Mouse (Mus musculus) embryo, embryonic 9.5 days (tissue): ENCODE results near the gene Mfap3l.
"Not testable (repeated sequence)": the region's sequence is repeated elsewhere in the genome, so short reads cannot be mapped to it uniquely, and the experiment has no call there.

Experiments
- DNase-seq: peaks from one replicate; pipeline ENCODE4 v3.0.0-alpha.2; 2017; ENCODE audit errors: extremely low spot score

The Mfap3l gene

DNA sequence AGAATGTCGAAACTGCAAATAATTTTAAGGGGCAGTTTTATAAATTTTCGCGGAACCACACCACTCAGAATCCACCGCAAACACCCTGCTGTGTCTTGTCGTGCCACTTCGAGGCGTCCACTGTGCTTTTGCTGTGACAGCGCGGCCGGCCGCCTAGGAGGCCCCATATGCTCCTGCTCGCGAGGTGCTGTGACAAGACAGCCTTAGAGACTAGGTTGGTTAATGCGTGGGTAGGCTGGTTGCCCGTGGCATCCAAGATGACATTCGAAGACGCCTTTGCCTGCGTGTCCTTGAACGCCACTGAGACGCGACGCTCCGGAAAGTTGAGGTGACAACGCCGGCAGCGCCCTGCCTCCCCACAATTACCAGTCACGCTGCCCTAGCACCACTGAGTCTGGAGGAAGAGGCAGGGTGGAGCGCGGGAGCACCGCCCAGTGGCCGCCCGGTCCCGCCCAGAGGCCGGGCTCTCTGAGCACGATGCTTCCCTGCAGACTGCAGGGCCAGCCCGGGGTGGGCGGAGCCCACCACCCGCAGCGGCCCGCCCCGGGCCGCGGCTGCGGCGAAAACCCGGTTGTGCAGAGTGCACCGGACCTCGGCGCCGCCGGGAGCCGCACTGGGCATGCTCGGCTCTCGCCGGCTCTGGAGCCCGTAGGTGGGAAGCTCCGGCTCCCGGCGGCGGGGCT is at the start of gene Mfap3l:
TSS of gene Mfap3l (plus strand) at position 578 of the 683 bp plus-strand sequence.
- DNase-seq, result peak; percentile 91

DNA sequence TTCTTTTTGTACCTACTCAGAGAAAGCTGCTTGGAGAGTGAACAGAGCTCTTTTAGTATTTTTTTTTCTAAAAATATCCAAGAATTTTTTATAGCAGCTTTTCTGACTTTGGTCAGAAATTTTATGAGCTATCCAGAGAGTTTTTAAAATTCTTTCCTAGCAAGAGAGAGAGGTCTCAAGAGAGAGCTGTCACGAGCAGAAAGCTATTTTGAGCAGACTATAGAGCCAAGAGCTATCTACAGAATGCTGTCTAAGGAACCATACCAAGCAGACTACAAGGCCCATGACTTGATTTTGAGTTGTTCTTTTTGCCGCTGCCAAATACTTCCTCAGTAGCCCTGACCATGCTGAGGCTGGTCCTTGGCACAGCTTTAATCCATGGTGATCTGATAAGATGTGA is 49.3 kb upstream of the Mfap3l start:
- DNase-seq, result no peak

DNA sequence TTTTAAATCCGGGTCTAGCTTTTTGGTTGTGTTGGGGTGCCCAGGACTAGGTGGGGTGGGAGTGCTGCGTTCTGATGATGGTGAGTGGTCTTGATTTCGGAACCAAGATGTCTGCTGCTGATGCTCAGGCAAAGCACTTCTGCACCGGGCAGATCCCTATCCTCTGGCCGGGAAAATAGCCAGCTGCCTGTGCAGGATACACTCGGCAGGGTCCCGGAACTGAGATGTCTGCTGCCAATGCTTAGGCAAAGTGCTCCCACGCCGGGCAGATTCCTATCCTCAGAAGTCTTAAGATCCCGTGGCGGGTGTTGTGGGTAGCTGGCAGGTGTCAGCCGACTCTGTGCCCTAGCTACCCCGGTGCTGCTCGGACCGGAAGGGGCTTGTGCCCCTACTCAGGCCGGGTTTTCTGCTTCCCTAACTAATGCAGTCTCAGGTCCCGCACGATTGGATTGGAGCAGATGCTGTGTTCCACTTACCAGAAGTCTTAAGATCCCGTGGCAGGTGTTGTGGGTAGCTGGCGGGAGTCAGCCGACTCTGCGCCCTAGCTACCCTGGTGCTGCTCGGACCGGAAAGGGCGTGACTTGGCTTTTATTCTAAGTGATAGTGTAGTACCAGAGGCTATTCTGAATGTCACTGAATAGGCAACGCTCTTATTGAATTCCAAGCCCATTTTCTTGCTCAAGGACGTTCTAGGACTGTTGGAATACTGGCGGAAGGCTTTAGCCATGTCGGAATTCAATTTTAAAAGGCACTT is 41.1 kb upstream of the Mfap3l start:
- DNase-seq, result not testable (repeated sequence)

- peak; percentile 6 for DNase-seq
These were observed 37.9 kb upstream of the Mfap3l start for GRCm38 (mm10) chr8:60594761-60595160.

- no peak for DNase-seq
These were observed 21.0 kb upstream of the Mfap3l start for GRCm38 (mm10) chr8:60611580-60612111.

GRCm38 (mm10) chr8:60616928-60617327 is 15.7 kb upstream of the Mfap3l start:
- DNase-seq, result peak; percentile 29

- no peak for DNase-seq
These were observed 11.1 kb upstream of the Mfap3l start for GRCm38 (mm10) chr8:60621561-60621960.

GRCm38 (mm10) chr8:60622056-60622455 is 10.6 kb upstream of the Mfap3l start:
- DNase-seq, result no peak

- no peak for DNase-seq
These were observed 9.2 kb upstream of the Mfap3l start for GRCm38 (mm10) chr8:60623438-60623837.

- DNase-seq, result no peak
These were observed 7.9 kb upstream of the Mfap3l start for GRCm38 (mm10) chr8:60624722-60625121.

DNA sequence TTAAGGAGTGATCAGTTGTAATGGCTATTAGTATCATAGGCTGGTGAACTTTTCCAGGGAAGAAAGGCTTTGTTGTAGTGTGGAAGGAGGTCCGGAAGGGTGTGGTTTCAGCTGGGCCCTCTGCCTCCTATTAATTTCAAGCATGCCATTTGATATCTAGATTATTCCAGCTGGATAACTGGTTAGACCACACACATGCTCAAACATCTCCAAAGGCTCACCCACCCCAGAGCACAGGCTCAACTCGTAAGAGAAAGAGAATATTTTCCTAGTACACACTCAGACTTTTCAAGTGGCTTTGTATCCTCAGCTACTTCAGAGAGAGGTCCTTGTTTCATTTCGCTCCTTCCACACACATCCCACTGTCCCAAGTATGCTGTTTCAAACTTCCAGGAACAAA is 4.7 kb upstream of the Mfap3l start:
- DNase-seq, result no peak

- DNase-seq, result no peak
These were observed 3.6 kb upstream of the Mfap3l start for GRCm38 (mm10) chr8:60629059-60629458.

GRCm38 (mm10) chr8:60631504-60631934 is 1.1 kb upstream of the Mfap3l start:
- peak; percentile 74 for DNase-seq

DNA sequence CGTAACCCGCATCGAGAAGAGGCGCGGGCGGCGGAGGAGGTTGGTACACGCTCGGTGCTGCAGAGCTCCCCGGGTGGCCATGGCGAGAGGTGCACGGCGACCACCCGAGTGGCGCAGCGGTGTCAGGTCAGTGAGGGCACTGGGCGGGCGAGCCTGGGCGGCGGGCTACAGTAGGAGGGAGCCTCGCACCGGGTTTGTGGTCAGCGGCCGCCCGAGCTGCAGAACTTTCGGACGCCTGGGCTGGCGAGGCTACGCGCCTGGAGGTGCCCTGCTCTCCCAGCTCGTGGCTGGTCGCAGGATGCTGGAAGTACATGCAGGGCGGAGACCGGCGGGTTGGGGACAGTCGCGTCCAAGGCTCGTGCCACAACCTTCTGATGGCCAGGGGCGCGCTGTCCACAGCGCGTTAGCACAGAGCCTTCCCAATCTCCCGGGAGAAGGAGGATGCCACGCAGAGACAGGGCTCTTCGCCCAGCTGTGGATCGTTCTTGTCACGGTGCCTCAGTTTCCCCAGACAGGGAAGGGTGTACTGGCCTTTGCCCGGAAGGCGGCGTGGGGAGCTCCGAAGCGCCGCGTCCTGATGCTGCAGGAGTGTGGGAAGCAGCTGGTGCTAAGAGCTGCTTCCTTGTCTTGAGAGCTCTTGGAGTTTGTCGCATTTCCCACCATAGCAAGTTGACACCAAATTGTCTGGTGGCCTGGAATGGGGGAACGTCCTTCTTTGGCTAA is 467 bp downstream of the Mfap3l start:
- no peak for DNase-seq

DNA sequence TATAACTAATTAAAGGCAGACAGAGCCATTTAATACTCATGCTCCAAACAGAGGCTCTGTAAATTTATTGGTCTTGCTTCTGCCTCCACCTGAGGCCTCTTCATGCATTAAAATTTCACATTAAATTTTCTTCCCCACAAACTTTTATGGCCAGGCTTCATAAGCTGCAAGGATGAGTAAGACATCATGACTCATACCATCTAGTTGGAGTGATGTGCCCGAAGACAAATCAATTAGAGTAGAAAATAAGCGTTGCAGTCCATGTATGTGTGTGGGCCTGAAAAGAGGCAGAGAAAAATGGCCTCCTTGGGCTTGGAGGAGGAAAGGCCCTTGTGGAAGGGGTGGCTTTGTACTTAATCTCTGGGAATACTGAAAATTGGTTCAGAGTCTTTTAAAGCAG is 2.3 kb downstream of the Mfap3l start:
- no peak for DNase-seq

- DNase-seq, result no peak
These were observed 3.2 kb downstream of the Mfap3l start for GRCm38 (mm10) chr8:60635846-60636245.

- no peak for DNase-seq
These were observed 7.4 kb downstream of the Mfap3l start for GRCm38 (mm10) chr8:60640046-60640445.

GRCm38 (mm10) chr8:60643416-60644020 is 10.9 kb downstream of the Mfap3l start:
- DNase-seq, result no peak

GRCm38 (mm10) chr8:60645164-60645563 is 12.5 kb downstream of the Mfap3l start:
- no peak for DNase-seq

GRCm38 (mm10) chr8:60645911-60646310 is 13.3 kb downstream of the Mfap3l start:
- DNase-seq, result no peak

GRCm38 (mm10) chr8:60647291-60647690 is 14.7 kb downstream of the Mfap3l start:
- no peak for DNase-seq

DNA sequence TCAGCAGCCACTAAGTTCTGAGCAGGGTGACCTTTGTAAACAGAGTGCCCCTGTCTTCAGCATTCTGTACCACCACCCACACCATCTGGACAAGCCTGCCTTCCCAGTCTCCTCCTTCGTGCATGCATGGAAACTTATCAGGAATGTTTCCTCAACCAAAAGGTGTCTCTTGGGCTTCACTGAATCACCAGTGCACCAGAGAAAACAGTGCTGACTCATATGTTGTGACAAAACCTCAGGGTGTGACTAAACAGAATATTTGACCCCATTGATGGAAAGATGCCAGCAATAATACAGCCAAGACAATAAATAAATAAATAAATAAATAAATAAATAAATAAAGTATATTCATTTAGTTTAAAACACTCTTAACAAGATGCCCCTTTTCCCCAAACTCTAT is 16.5 kb downstream of the Mfap3l start:
- no peak for DNase-seq
